Mouse (Mus musculus) midbrain, embryonic 15.5 days (tissue): ENCODE data around the gene Gm3893. TPM values are rescaled to one million over a fixed set of nuclear protein-coding genes. Genes with fewer than 3 reads are reported as not detected.
"Not testable (repeated sequence)": the region's sequence is repeated elsewhere in the genome, so short reads cannot be mapped to it uniquely, and the experiment has no call there.

ENCODE experiments used
- ATAC-seq: fragments of 200-750 bp; cut with Nextera tagmentation; replicated peaks from 2 replicates; pipeline ENCODE4 v1.8.0; 2017; ENCODE audit warnings: moderate TSS enrichment
- H3K27ac ChIP-seq: fragments of 300-500 bp; sonication (generic); 2 replicates; pipeline ENCODE4 v1.5.1; 2015; ENCODE audit warnings: mild to moderate bottlenecking, inconsistent platforms
- H3K27me3 ChIP-seq: fragments of 300-500 bp; sonication (generic); replicated peaks from 2 replicates; pipeline ENCODE4 v1.6.1; 2015; ENCODE audit warnings: inconsistent platforms
- H3K36me3 ChIP-seq: fragments of 300-500 bp; sonication (generic); replicated peaks from 2 replicates; pipeline ENCODE4 v1.6.1; 2015; ENCODE audit warnings: inconsistent platforms
- H3K4me1 ChIP-seq: fragments of 300-500 bp; sonication (generic); 2 replicates; pipeline ENCODE4 v1.6.1; 2015; ENCODE audit warnings: inconsistent platforms
- H3K4me2 ChIP-seq: fragments of 300-500 bp; sonication (generic); 2 replicates; pipeline ENCODE4 v1.6.1; 2015; ENCODE audit warnings: inconsistent platforms, mild to moderate bottlenecking, moderate library complexity
- H3K4me3 ChIP-seq: fragments of 300-500 bp; sonication (generic); 2 replicates; pipeline ENCODE4 v1.5.1; 2015; ENCODE audit warnings: mild to moderate bottlenecking, inconsistent platforms
- H3K9ac ChIP-seq: fragments of 300-500 bp; sonication (generic); 2 replicates; pipeline ENCODE4 v1.6.1; 2015; ENCODE audit warnings: mild to moderate bottlenecking, inconsistent platforms
- H3K9me3 ChIP-seq: fragments of 300-500 bp; sonication (generic); 2 replicates; pipeline ENCODE4 v1.6.1; 2016; ENCODE audit warnings: inconsistent platforms
- WGBS: fragments of 180-500 bp; shearing (Covaris S2); methylation state at CpG from one replicate; pipeline ENCODE4 v1.1.7; 2015; ENCODE audit warnings: mixed read lengths; 5-methylcytosine and 5-hydroxymethylcytosine counted together
- polyA plus RNA-seq: library from polyadenylated mRNA; unstranded; fragments of >200 nt; fragmentation: Nextera tagmentation; extraction: Ambion mirVana; gene quantifications from 2 replicates; pipeline ENCODE4 v1.2.1, GENCODE M21; 2015

Gm3893 gene
- not detected in 2 replicates for polyA plus RNA-seq

GRCm38 (mm10) chr4:42090907-42091306, at the start of gene Gm3893:
Gm3893 (plus strand) TSS chr4:42091207.
- H3K9ac ChIP-seq, H3K36me3 ChIP-seq, H3K4me3 ChIP-seq, H3K27me3 ChIP-seq, ATAC-seq, H3K4me1 ChIP-seq, H3K9me3 ChIP-seq, H3K27ac ChIP-seq, H3K4me2 ChIP-seq: not testable (repeated sequence)
- no CpG with 5 or more reads among the region's 2 CpGs for WGBS

DNA sequence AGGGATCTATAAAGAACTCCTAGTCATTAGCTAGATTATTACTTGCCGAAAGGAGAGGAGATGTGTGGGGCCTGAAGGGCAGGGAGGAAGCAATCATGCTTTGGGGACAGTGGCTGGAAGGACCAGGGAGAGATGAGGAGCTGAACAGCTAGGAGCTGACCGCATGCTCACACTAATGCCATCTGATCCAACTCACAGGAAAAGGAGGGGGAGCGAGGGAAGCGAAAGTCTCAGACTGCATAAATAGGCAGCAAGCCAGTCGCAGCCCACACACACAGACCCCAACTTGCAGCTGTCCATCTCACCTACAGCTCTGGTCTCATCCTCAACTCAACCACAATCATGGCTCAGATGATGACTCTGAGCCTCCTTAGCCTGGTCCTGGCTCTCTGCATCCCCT, 23.5 kb downstream of the Gm3893 start, which contains the start of gene Gm13304:
Gene Gm13304 (plus strand): TSS at position 301 of the 400 bp plus-strand sequence.
- not testable (repeated sequence) for ATAC-seq, H3K27ac ChIP-seq

More for the DNA sequence above, 23.5 kb downstream of the Gm3893 start, which contains the start of gene Gm13304:
- H3K4me1 ChIP-seq, H3K4me2 ChIP-seq, H3K9me3 ChIP-seq, H3K9ac ChIP-seq, H3K27me3 ChIP-seq, H3K36me3 ChIP-seq, H3K4me3 ChIP-seq: not testable (repeated sequence)
- WGBS = no CpG with 5 or more reads among the region's 5 CpGs

Other genes with a start within 250 kb of the Gm3893 start
- gene Gm21541, start 187.6 kb upstream of the Gm3893 start, polyA plus RNA-seq = not detected in 2 replicates
- 12.8 and 13.7 TPM in 2 replicates for gene Gm20878, start 149.6 kb upstream of the Gm3893 start, polyA plus RNA-seq
- gene Fam205a4, start 125.1 kb upstream of the Gm3893 start, polyA plus RNA-seq = 1.7 and 1.8 TPM in 2 replicates
- 0.72 and 1.2 TPM in 2 replicates for gene Gm21093, start 56.5 kb upstream of the Gm3893 start, polyA plus RNA-seq
- gene Gm13304, start 23.6 kb downstream of the Gm3893 start, polyA plus RNA-seq = not detected in 2 replicates
- 2.0 and 2.1 TPM in 2 replicates for gene Gm13306, start 62.2 kb downstream of the Gm3893 start, polyA plus RNA-seq
- not detected in 2 replicates for gene Gm13305, start 77.4 kb downstream of the Gm3893 start, polyA plus RNA-seq
- not detected in 2 replicates for gene Gm10600, start 149.4 kb downstream of the Gm3893 start, polyA plus RNA-seq
- not detected in 2 replicates for gene Ccl21b, start 164.6 kb downstream of the Gm3893 start, polyA plus RNA-seq
- gene Gm21953, start 203.1 kb downstream of the Gm3893 start, polyA plus RNA-seq = not detected in 2 replicates
- not detected in 2 replicates for gene Fam205a3, start 227.1 kb downstream of the Gm3893 start, polyA plus RNA-seq